Mouse (Mus musculus): ENCODE measurements around the gene Csta1.
"Not testable (repeated sequence)": the region's sequence is repeated elsewhere in the genome, so short reads cannot be mapped to it uniquely, and the experiment has no call there.

- TF ChIP-seq CTCF, EP300 (IDR thresholded peaks at IDR 0.05; ENCODE audit: low read depth): not testable (repeated sequence)
These were observed 15.3 kb downstream of the Csta1 start for GRCm38 (mm10) chr16:36115751-36116150.

All from heart, postnatal 0 days (tissue).